Mouse (Mus musculus): ENCODE measurements at regions not wholly inside any gene's neighbourhood (a gene's known extent, or its start where the extent isn't known, plus 50 kb on each side); places are given as distances from the start of the nearest gene placed in this dataset.
A peak's percentile ranks its signal among the peaks of the same experiment; 100 is the strongest.

DNA sequence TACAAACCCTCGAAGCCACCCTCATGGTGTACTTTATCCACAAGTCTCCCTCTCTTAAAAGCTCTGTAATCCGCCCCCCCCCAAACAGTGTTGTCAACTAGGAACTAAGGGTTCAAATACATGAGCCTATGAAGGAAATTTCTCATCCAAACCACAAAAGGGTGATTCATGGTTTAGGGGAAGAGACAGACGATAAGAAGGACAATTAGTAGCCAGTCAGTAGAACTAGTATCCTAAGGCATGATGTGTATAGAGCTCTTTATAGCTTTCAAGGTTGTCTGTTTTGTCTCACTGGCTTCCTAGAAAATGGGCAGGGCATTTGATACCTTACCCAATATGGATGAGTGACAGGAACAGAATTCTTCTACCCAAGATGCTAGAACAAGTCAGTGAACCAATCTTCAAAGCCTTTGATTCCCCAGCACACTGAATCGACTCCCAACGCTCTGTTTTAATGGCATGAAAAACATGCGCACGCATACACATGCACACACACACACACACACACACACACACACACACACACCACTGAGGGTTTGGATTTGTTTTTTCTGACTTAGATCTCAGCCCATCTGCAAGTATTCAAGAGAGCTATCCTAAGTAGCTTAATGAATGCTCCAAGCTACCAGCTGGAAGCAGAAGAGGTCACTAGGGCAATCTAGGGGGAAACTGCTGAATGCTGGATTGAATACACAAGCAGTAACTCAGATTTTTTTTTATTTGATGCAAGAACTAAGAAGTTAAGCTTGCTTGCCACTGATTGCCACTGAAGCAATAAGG is 236.6 kb upstream of the Sox9 start:
- Histone ChIP-seq H3K27me3 (ENCODE audit: insufficient read depth, low read length) (no peaks in the 10 kb centered on the region), H3K9me3 (ENCODE audit: low read length) (no peaks in the 10 kb centered on the region; the same call in 1 of the 2 replicates), H3K27ac (ENCODE audit: low read length) (no peak overlapping the region), H3K4me1 (ENCODE audit: insufficient read depth, low read length) (peaks cover 9% of the 10 kb centered on the region; the same call in 1 of the 2 replicates), H3K4me3 (ENCODE audit: low read length) (no peak overlapping the region), H3K9ac (replicated peaks; ENCODE audit: low read length) (no peak overlapping the region), H3K4me2 (replicated peaks; ENCODE audit: low read depth, low read length) (no peak overlapping the region), H3K36me3 (ENCODE audit: insufficient read depth, low read length) (no peaks in the 10 kb centered on the region)
- no peak for ATAC-seq (ENCODE audit: low FRiP score, low TSS enrichment)
- 57% methylated on average over 7 of the region's 7 CpGs for WGBS

DNA sequence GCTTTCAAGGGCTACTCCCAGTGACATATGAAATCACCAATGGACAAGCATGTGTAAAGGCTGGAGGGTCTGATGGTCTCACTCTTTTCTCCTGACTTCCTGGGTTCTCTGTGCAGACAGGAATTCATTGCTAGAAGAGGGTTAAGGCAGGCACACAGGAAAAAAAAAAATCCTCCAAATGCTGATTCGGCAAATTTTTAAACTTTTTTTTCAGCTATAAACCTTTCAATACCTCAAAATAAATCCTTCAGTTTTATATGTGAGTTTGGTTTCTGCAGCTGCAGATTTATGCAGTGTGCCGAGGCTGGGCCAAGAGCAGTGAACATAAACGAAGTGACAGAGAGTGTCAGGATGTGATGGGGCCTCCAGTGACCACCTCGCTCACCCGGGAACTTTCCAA is 235.9 kb upstream of the Sox9 start:
- 31% methylated on average over 5 of the region's 5 CpGs for WGBS
- Histone ChIP-seq H3K36me3 (ENCODE audit: insufficient read depth, low read length) (no peaks in the 10 kb centered on the region), H3K9ac (replicated peaks; ENCODE audit: low read length) (no peak overlapping the region), H3K4me2 (replicated peaks; ENCODE audit: low read depth, low read length) (no peak overlapping the region), H3K27ac (ENCODE audit: low read length) (no peak overlapping the region), H3K27me3 (ENCODE audit: insufficient read depth, low read length) (no peaks in the 10 kb centered on the region), H3K4me3 (ENCODE audit: low read length) (no peak overlapping the region), H3K4me1 (ENCODE audit: insufficient read depth, low read length) (peaks cover 9% of the 10 kb centered on the region; the same call in 1 of the 2 replicates), H3K9me3 (ENCODE audit: low read length) (no peaks in the 10 kb centered on the region; the same call in 1 of the 2 replicates)
- no peak for ATAC-seq (ENCODE audit: low FRiP score, low TSS enrichment)

DNA sequence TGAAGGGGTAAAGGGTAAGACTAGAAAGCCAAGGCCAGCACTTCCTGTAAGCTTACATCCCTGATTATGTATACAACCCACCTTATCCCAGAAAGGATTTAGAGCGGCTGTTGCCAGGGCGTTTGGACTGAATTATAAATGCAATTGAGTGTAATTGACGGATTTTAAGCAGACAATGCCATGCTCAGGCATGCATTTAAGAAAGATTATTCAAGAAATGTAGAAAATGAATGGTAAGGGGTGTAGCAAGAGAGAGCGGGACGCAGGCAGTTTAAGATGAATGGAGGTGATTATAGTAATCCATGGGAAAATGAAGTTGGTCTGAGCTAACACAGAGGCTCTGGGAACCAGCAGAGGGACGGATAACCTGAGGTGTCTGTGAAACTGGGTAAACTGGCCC is 229.2 kb upstream of the Sox9 start:
- Histone ChIP-seq H3K36me3 (ENCODE audit: insufficient read depth, low read length) (no peaks in the 10 kb centered on the region), H3K4me3 (ENCODE audit: low read length) (no peak overlapping the region), H3K4me2 (replicated peaks; ENCODE audit: low read depth, low read length) (no peak overlapping the region), H3K9me3 (ENCODE audit: low read length) (no peaks in the 10 kb centered on the region), H3K27me3 (ENCODE audit: insufficient read depth, low read length) (no peaks in the 10 kb centered on the region), H3K27ac (ENCODE audit: low read length) (no peak overlapping the region), H3K9ac (replicated peaks; ENCODE audit: low read length) (no peak overlapping the region), H3K4me1 (ENCODE audit: insufficient read depth, low read length) (no peaks in the 10 kb centered on the region)
- ATAC-seq (ENCODE audit: low FRiP score, low TSS enrichment): no peak
- WGBS: 81% methylated on average over 6 of the region's 6 CpGs

DNA sequence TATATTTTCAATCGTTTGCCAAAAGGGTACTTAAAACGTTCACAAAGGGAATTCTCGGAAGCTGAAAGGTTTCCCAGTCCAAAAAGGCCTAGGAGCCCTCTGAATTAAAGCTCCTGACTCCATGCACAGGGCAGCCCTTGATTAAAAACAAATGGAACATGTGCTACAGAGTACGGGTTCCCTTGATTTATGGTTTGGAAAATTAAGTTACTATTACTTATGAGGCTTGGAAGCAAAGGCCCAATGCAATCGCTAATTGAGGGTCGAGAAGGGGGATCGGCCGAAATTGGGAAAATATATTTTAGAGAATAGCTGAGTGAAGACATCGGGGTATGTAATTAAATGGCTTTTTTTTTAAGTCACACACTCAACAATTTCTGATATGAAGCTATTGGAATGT is 219.0 kb upstream of the Sox9 start:
- Histone ChIP-seq H3K4me2 (replicated peaks; ENCODE audit: low read depth, low read length) (no peak overlapping the region), H3K9me3 (ENCODE audit: low read length) (peaks cover 3% of the 10 kb centered on the region; the same call in 1 of the 2 replicates), H3K27me3 (ENCODE audit: insufficient read depth, low read length) (no peaks in the 10 kb centered on the region), H3K27ac (ENCODE audit: low read length) (no peak overlapping the region), H3K4me1 (ENCODE audit: insufficient read depth, low read length) (no peaks in the 10 kb centered on the region), H3K36me3 (ENCODE audit: insufficient read depth, low read length) (no peaks in the 10 kb centered on the region), H3K9ac (replicated peaks; ENCODE audit: low read length) (no peak overlapping the region), H3K4me3 (ENCODE audit: low read length) (no peak overlapping the region)
- 71% methylated on average over 9 of the region's 9 CpGs for WGBS
- ATAC-seq (ENCODE audit: low FRiP score, low TSS enrichment): no peak

DNA sequence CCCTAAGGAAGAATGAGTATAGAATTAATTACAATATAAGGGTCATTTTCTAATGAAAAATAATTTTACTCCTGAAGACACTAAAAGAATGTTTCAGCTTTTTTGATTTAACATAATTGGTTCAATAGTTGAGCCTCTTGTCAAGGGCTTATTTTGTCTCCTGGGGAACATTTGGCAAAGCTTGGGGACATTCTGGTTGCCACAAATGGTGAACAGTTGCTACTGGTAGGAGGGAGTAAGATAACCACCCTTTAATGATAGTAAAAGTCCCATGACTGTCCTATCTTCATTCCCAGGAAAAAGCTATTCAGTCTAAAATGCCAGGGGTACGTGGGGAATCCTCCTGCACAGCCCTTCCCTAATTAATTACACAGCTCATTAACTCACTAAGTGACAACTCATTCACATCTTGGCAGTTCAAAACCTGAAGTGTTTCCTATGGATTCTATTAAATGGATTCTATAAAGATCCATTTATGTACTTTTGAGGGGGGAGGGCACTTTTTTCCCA is 217.3 kb upstream of the Sox9 start:
- ATAC-seq (ENCODE audit: low FRiP score, low TSS enrichment): no peak
- 23% methylated on average over 1 of the region's 1 CpGs for WGBS
- H3K36me3 ChIP-seq (ENCODE audit: insufficient read depth, low read length): no peaks in the 10 kb centered on the region
- H3K9ac ChIP-seq (replicated peaks; ENCODE audit: low read length): no peak overlapping the region
- no peaks in the 10 kb centered on the region for H3K27me3 ChIP-seq (ENCODE audit: insufficient read depth, low read length)
- no peak overlapping the region for H3K4me2 ChIP-seq (replicated peaks; ENCODE audit: low read depth, low read length)
- H3K27ac ChIP-seq (ENCODE audit: low read length): no peak overlapping the region
- peaks cover under 1% of the 10 kb centered on the region; the same call in 1 of the 2 replicates for H3K9me3 ChIP-seq (ENCODE audit: low read length)
- H3K4me3 ChIP-seq (ENCODE audit: low read length): no peak overlapping the region
- no peaks in the 10 kb centered on the region for H3K4me1 ChIP-seq (ENCODE audit: insufficient read depth, low read length)

DNA sequence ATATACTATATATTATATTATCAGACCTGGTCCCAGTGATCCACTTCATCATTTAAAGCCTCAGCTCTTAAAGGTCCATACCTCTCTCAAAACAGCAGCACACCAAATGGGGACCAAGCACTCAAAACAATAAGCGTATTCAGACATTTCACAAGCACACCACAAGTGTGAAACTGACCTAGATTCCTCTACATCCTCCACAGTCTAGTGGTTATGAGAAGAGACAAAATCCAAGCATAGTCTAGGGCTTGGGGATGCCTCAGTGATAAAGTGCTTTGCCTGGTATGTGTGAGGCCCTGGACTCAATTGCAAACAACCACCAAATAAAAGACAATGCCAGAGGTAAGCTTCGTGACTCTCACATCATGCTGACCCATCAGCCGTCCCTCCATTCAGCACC is 216.0 kb upstream of the Sox9 start:
- no peak for ATAC-seq (ENCODE audit: low FRiP score, low TSS enrichment)
- H3K27ac ChIP-seq (ENCODE audit: low read length): no peak overlapping the region
- no peaks in the 10 kb centered on the region for H3K9me3 ChIP-seq (ENCODE audit: low read length)
- no peaks in the 10 kb centered on the region for H3K27me3 ChIP-seq (ENCODE audit: insufficient read depth, low read length)
- WGBS: 93% methylated on average over 3 of the region's 3 CpGs
- no peak overlapping the region for H3K9ac ChIP-seq (replicated peaks; ENCODE audit: low read length)
- no peak overlapping the region for H3K4me2 ChIP-seq (replicated peaks; ENCODE audit: low read depth, low read length)
- no peaks in the 10 kb centered on the region for H3K4me1 ChIP-seq (ENCODE audit: insufficient read depth, low read length)
- H3K36me3 ChIP-seq (ENCODE audit: insufficient read depth, low read length): no peaks in the 10 kb centered on the region
- H3K4me3 ChIP-seq (ENCODE audit: low read length): no peak overlapping the region

DNA sequence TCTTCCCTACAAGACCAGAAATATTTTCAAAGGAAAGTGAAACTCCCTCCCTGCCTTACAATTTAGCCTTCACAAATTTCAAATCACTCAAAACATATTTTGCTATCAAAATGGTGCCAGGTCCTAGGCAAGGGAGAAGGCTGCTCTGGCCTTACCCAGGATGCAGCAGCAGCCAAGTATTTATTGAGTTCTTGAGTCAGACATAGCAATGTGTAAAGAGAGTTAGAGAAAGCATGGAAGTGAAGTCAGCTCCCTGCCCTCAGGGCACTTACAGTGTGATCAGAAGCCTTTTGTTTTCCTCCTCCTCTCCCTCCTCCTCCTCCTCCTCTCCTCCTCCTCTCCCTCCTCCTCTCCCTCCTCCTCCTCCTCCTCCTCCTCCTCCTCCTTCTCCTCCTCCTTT is 194.6 kb upstream of the Sox9 start:
- Histone ChIP-seq H3K27ac (ENCODE audit: low read length) (no peak overlapping the region), H3K4me2 (replicated peaks; ENCODE audit: low read depth, low read length) (no peak overlapping the region), H3K27me3 (ENCODE audit: insufficient read depth, low read length) (no peaks in the 10 kb centered on the region), H3K4me1 (ENCODE audit: insufficient read depth, low read length) (no peaks in the 10 kb centered on the region), H3K9ac (replicated peaks; ENCODE audit: low read length) (no peak overlapping the region), H3K36me3 (ENCODE audit: insufficient read depth, low read length) (0 out of 2 replicates have a peak, but pooled peaks cover 2% of the 10 kb centered on the region), H3K9me3 (ENCODE audit: low read length) (peaks cover 3% of the 10 kb centered on the region; the same call in 1 of the 2 replicates), H3K4me3 (ENCODE audit: low read length) (no peak overlapping the region)
- no peak for ATAC-seq (ENCODE audit: low FRiP score, low TSS enrichment)

DNA sequence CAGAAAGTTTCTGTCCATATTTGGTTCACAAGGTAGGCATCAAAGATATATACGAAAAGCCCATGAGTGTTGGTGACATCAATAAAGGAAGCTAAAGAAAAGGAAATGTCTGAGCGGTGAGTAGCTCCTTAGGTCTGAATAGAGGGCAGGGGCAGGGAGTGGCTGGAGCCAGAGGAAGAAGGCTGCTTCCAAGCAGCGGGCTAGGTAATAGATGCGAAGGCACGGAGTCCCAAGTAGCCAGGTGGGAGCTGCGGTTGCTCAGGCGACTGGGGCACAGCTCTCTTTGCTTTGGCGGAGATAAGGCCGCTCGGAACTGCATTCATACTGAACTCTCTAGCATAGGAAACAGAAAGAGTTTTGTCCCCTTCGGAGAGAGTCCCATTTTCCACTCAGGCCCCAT is 193.9 kb upstream of the Sox9 start:
- no peak overlapping the region for H3K4me2 ChIP-seq (replicated peaks; ENCODE audit: low read depth, low read length)
- no peak overlapping the region for H3K4me3 ChIP-seq (ENCODE audit: low read length)
- H3K4me1 ChIP-seq (ENCODE audit: insufficient read depth, low read length): 0 out of 2 replicates have a peak, but pooled peaks cover 3% of the 10 kb centered on the region
- no peak overlapping the region for H3K27ac ChIP-seq (ENCODE audit: low read length)
- peaks cover 3% of the 10 kb centered on the region; the same call in 1 of the 2 replicates for H3K9me3 ChIP-seq (ENCODE audit: low read length)
- WGBS: 66% methylated on average over 11 of the region's 11 CpGs
- ATAC-seq (ENCODE audit: low FRiP score, low TSS enrichment): peak; percentile 79; the same call in 1 of the 2 replicates
- 0 out of 2 replicates have a peak, but pooled peaks cover 2% of the 10 kb centered on the region for H3K36me3 ChIP-seq (ENCODE audit: insufficient read depth, low read length)
- no peak overlapping the region for H3K9ac ChIP-seq (replicated peaks; ENCODE audit: low read length)
- H3K27me3 ChIP-seq (ENCODE audit: insufficient read depth, low read length): no peaks in the 10 kb centered on the region

DNA sequence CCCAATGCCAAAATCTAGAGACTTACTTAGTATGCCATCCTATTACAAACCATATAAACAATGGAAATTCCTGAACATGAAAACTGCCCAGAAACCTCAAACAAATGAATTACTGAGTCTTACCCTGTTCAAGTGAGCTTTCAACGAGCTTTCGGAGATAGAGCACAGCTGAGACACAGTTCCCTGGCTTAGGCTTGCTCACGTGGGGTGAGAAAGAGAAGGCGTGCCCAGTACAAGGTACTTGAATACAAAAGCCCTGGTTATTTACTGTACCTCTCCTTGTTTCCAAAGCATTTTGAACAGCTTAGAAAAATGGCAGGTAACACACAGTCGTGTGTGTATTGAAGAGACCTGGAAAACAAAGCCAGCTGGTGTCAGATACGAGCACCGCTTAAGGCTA is 191.8 kb upstream of the Sox9 start:
- Histone ChIP-seq H3K4me3 (ENCODE audit: low read length) (no peak overlapping the region), H3K4me2 (replicated peaks; ENCODE audit: low read depth, low read length) (no peak overlapping the region), H3K9me3 (ENCODE audit: low read length) (peaks cover 3% of the 10 kb centered on the region; the same call in 1 of the 2 replicates), H3K27ac (ENCODE audit: low read length) (no peak overlapping the region), H3K4me1 (ENCODE audit: insufficient read depth, low read length) (0 out of 2 replicates have a peak, but pooled peaks cover 3% of the 10 kb centered on the region), H3K36me3 (ENCODE audit: insufficient read depth, low read length) (0 out of 2 replicates have a peak, but pooled peaks cover 2% of the 10 kb centered on the region), H3K9ac (replicated peaks; ENCODE audit: low read length) (no peak overlapping the region), H3K27me3 (ENCODE audit: insufficient read depth, low read length) (no peaks in the 10 kb centered on the region)
- 89% methylated on average over 7 of the region's 7 CpGs for WGBS
- no peak for ATAC-seq (ENCODE audit: low FRiP score, low TSS enrichment)

DNA sequence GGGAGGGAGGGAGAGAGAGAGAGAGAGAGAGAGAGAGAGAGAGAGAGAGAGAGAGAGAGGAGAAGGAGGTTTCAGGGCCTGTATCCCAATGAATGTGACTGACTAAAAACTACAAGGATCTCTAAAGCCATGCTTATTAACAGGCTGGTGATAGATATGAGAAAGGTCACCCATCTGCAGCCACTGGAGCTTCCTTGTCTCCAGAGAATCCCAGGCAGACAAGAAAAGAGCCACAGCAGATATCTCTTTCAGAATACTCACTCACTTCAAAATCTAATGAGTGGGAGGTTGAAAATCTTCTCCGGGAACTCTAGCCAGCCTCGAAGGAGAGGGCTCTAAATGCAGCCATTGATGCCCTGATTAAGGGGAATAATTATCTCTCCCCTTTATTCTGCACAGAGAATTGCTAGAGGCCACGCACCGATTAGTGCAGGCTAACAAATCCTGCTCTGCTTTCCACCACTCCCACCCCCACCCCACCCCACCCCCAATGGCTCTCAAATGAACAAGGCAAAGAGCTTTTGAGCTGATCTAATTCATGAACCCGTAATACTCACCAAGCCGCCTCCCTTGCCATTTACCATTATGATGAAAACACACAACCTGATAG is 189.5 kb upstream of the Sox9 start:
- H3K9me3 ChIP-seq (ENCODE audit: low read length): peaks cover 3% of the 10 kb centered on the region; the same call in 1 of the 2 replicates

More for the DNA sequence above, 189.5 kb upstream of the Sox9 start:
- 0 out of 2 replicates have a peak, but pooled peaks cover 3% of the 10 kb centered on the region for H3K4me1 ChIP-seq (ENCODE audit: insufficient read depth, low read length)
- no peak overlapping the region for H3K4me2 ChIP-seq (replicated peaks; ENCODE audit: low read depth, low read length)
- 30% methylated on average over 6 of the region's 6 CpGs for WGBS
- no peak for ATAC-seq (ENCODE audit: low FRiP score, low TSS enrichment)
- H3K27ac ChIP-seq (ENCODE audit: low read length): no peak overlapping the region
- H3K9ac ChIP-seq (replicated peaks; ENCODE audit: low read length): no peak overlapping the region
- 0 out of 2 replicates have a peak, but pooled peaks cover 2% of the 10 kb centered on the region for H3K36me3 ChIP-seq (ENCODE audit: insufficient read depth, low read length)
- no peak overlapping the region for H3K4me3 ChIP-seq (ENCODE audit: low read length)
- no peaks in the 10 kb centered on the region for H3K27me3 ChIP-seq (ENCODE audit: insufficient read depth, low read length)
